Mouse (Mus musculus): ENCODE results near the gene Rab20.

The Rab20 gene

GRCm38 (mm10) chr8:11452974-11453373 lies 25.5 kb downstream of the Rab20 start:
- DNase-seq (ENCODE audit: low read depth): peak; percentile 84

GRCm38 (mm10) chr8:11452559-11452958 lies 26.0 kb downstream of the Rab20 start:
- peak; percentile 86 for DNase-seq (ENCODE audit: low read depth)

GRCm38 (mm10) chr8:11452152-11452551 lies 26.4 kb downstream of the Rab20 start:
- DNase-seq (ENCODE audit: low read depth): peak; percentile 61

- peak; percentile 69 for DNase-seq (ENCODE audit: low read depth)
These were observed 28.1 kb downstream of the Rab20 start for GRCm38 (mm10) chr8:11450184-11451113.

GRCm38 (mm10) chr8:11447910-11448570 lies 30.5 kb downstream of the Rab20 start:
- no peak for DNase-seq (ENCODE audit: low read depth)

GRCm38 (mm10) chr8:11445790-11446189 lies 32.7 kb downstream of the Rab20 start:
- no peak for DNase-seq (ENCODE audit: low read depth)

- DNase-seq (ENCODE audit: low read depth): no peak
These were observed 34.3 kb downstream of the Rab20 start for GRCm38 (mm10) chr8:11444216-11444615.

- no peak for DNase-seq (ENCODE audit: low read depth)
These were observed 34.9 kb downstream of the Rab20 start for GRCm38 (mm10) chr8:11443611-11444010.

GRCm38 (mm10) chr8:11441291-11441690 lies 37.2 kb downstream of the Rab20 start:
- DNase-seq (ENCODE audit: low read depth): no peak

GRCm38 (mm10) chr8:11437862-11438261 lies 40.6 kb downstream of the Rab20 start:
- DNase-seq (ENCODE audit: low read depth): no peak

- peak; percentile 88 for DNase-seq (ENCODE audit: low read depth)
These were observed 47.8 kb downstream of the Rab20 start for GRCm38 (mm10) chr8:11430688-11431087.

GRCm38 (mm10) chr8:11423091-11423490 lies 55.4 kb downstream of the Rab20 start:
- DNase-seq (ENCODE audit: low read depth): no peak

GRCm38 (mm10) chr8:11421968-11422367 lies 56.5 kb downstream of the Rab20 start:
- DNase-seq (ENCODE audit: low read depth): no peak

GRCm38 (mm10) chr8:11421105-11421504 lies 57.4 kb downstream of the Rab20 start:
- DNase-seq (ENCODE audit: low read depth): peak; percentile 38

GRCm38 (mm10) chr8:11419645-11420044 lies 58.9 kb downstream of the Rab20 start:
- DNase-seq (ENCODE audit: low read depth): peak; percentile 75

- DNase-seq (ENCODE audit: low read depth): no peak
These were observed 59.3 kb downstream of the Rab20 start for GRCm38 (mm10) chr8:11419232-11419631.

- no peak for DNase-seq (ENCODE audit: low read depth)
These were observed 60.7 kb downstream of the Rab20 start for GRCm38 (mm10) chr8:11417762-11418161.

- peak; percentile 50 for DNase-seq (ENCODE audit: low read depth)
These were observed 63.4 kb downstream of the Rab20 start for GRCm38 (mm10) chr8:11415089-11415488.

GRCm38 (mm10) chr8:11414304-11414703 lies 64.2 kb downstream of the Rab20 start:
- no peak for DNase-seq (ENCODE audit: low read depth)

GRCm38 (mm10) chr8:11412450-11412849 lies 66.1 kb downstream of the Rab20 start:
- DNase-seq (ENCODE audit: low read depth): no peak

GRCm38 (mm10) chr8:11411504-11412124 lies 66.9 kb downstream of the Rab20 start:
- DNase-seq (ENCODE audit: low read depth): peak; percentile 39

GRCm38 (mm10) chr8:11405722-11406481 lies 72.6 kb downstream of the Rab20 start:
- DNase-seq (ENCODE audit: low read depth): no peak

Data from 416B (cell line).